Mouse (Mus musculus) heart, embryonic 12.5 days (tissue): ENCODE measurements around the gene Mob4. TPM values are rescaled to one million over a fixed set of nuclear protein-coding genes. Genes with fewer than 3 reads are reported as not detected.

Experiments
- ATAC-seq: fragments of 200-750 bp; cut with Nextera tagmentation; 2 replicates; pipeline ENCODE4 v1.8.0; 2017; ENCODE audit warnings: moderate TSS enrichment, moderate library complexity; ENCODE audit not compliant: insufficient number of reproducible peaks, low FRiP score
- H3K27ac ChIP-seq: fragments of 300-500 bp; sonication (generic); 2 replicates; pipeline ENCODE4 v1.5.1; 2016; ENCODE audit warnings: mild to moderate bottlenecking, moderate library complexity; ENCODE audit not compliant: poor library complexity, severe bottlenecking
- H3K27me3 ChIP-seq: fragments of 300-500 bp; sonication (generic); replicated peaks from 2 replicates; pipeline ENCODE4 v1.6.1; 2016; ENCODE audit warnings: mild to moderate bottlenecking, moderate library complexity
- H3K36me3 ChIP-seq: fragments of 300-500 bp; sonication (generic); 2 replicates; pipeline ENCODE4 v1.6.1; 2016; ENCODE audit warnings: mild to moderate bottlenecking, moderate library complexity
- H3K4me1 ChIP-seq: fragments of 300-500 bp; sonication (generic); replicated peaks from 2 replicates; pipeline ENCODE4 v1.6.1; 2016; ENCODE audit warnings: mild to moderate bottlenecking
- H3K4me2 ChIP-seq: fragments of 300-500 bp; sonication (generic); 2 replicates; pipeline ENCODE4 v1.6.1; 2016; ENCODE audit warnings: mild to moderate bottlenecking, moderate library complexity
- H3K4me3 ChIP-seq: fragments of 300-500 bp; sonication (generic); 2 replicates; pipeline ENCODE4 v1.5.1; 2016; ENCODE audit warnings: mild to moderate bottlenecking
- H3K9ac ChIP-seq: fragments of 300-500 bp; sonication (generic); 2 replicates; pipeline ENCODE4 v1.6.1; 2016; ENCODE audit warnings: mild to moderate bottlenecking, moderate library complexity
- H3K9me3 ChIP-seq: fragments of 300-500 bp; sonication (generic); replicated peaks from 2 replicates; pipeline ENCODE4 v1.6.1; 2016; ENCODE audit warnings: mild to moderate bottlenecking, moderate library complexity
- WGBS: fragments of 180-500 bp; shearing (Covaris S2); methylation state at CpG from one replicate; pipeline ENCODE4 v1.1.7; 2016; 5-methylcytosine and 5-hydroxymethylcytosine counted together
- polyA plus RNA-seq: library from polyadenylated mRNA; unstranded; fragments of >200 nt; fragmentation: Nextera tagmentation; extraction: Ambion mirVana; gene quantifications from 2 replicates; pipeline ENCODE4 v1.2.1, GENCODE M21; 2016

Gene Mob4
- polyA plus RNA-seq: 104 and 110 TPM in 2 replicates

DNA sequence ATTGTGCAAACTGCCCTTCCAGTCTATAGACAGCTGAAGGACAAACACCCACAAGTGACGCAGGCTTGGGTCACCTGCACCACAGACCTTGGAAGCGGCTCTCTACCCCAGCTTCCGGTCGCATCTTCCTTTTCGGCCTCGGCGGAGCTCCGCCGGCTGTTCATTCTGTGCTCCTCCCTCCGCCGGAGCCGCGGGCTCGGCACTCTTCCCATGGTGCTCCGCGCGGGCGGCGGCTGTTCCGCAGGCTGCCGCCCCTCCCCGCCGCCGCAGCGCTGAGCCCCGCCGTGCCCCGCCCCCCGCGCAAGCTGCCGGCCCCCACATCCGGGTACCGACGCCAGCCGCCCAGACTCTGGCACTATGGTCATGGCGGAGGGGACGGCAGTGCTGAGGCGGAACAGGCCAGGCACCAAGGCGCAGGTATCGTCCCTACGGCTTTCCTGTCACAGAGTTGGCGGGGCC, at the start of gene Mob4:
Mob4 (plus strand) TSS at position 289 of the 459 bp plus-strand sequence.
- Histone ChIP-seq H3K9me3 (no peaks in the 10 kb centered on the region), H3K4me2 (peak within 1 kb of the TSS; percentile 75), H3K36me3 (peaks cover 7% of the 10 kb centered on the region), H3K9ac (peak within 1 kb of the TSS; percentile 100), H3K27ac (peak within 1 kb of the TSS; percentile 99), H3K4me1 (peaks cover 11% of the 10 kb centered on the region), H3K27me3 (no peaks in the 10 kb centered on the region), H3K4me3 (peak within 1 kb of the TSS; percentile 100)
- under 1% methylated on average over 41 of the region's 42 CpGs for WGBS
- peak; percentile 96 for ATAC-seq

DNA sequence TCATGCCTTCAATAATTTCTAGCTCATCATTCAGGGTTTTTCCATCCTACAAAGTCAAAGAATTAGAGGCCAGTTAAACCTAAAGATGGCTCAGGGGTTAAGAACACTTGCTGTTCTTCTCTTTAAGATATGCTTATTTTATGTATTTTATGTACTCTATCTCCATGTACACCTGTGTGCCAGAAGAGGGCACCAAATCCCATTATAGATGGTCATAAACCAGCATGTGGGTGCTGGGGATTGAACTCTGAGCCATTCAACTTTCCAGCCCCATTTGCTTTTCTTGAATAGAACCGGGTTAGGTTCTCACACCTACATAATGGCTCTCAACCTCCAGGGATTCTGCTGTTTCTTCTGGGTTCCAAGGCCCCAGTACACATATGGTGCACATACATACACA, 48.9 kb upstream of the Mob4 start:
- Histone ChIP-seq H3K36me3 (peaks cover 74% of the 10 kb centered on the region), H3K27me3 (no peaks in the 10 kb centered on the region), H3K4me1 (peaks cover 16% of the 10 kb centered on the region), H3K4me2 (no peak overlapping the region), H3K27ac (no peak overlapping the region), H3K9me3 (peaks cover 5% of the 10 kb centered on the region), H3K9ac (no peak overlapping the region), H3K4me3 (no peak overlapping the region)
- WGBS: 93% methylated on average over 1 of the region's 1 CpGs
- ATAC-seq: no peak

DNA sequence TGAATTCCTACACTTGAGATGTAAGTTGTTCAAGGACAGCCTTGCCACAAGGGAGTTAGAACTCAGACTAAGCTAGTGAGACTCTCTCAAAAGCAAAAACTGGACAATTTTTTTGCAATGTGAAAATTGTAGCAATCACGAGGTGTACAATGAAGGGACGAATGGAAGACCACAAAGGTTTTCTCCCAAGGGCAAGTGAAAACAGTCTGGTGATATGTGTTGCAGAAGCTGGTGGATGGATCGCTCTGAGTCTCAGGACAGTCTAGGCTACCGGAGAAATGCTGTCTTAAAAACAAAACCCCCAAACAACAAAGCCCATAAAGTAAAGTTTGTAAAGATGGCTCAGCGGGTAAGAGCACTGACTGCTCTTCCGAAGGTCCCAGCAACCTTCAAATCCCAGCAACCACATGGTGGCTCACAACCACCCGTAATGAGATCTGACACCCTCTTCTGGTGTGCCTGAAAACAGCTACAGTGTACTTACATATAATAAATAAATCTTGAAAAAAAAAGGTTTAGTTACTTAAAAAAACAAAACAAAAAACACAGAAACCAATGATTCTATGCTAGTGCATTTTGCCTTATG, 45.2 kb upstream of the Mob4 start:
- peaks cover 5% of the 10 kb centered on the region for H3K9me3 ChIP-seq
- no peak for ATAC-seq
- no peaks in the 10 kb centered on the region for H3K27me3 ChIP-seq
- 50% methylated on average over 7 of the region's 7 CpGs for WGBS
- peak overlapping the region; percentile 29 for H3K4me3 ChIP-seq
- H3K9ac ChIP-seq: 0 out of 2 replicates have a peak overlapping the region, but pooled peaks have one; percentile 29
- H3K4me2 ChIP-seq: peak overlapping the region; percentile 60
- H3K4me1 ChIP-seq: peaks cover 26% of the 10 kb centered on the region
- H3K27ac ChIP-seq: no peak overlapping the region
- peaks cover 55% of the 10 kb centered on the region for H3K36me3 ChIP-seq

DNA sequence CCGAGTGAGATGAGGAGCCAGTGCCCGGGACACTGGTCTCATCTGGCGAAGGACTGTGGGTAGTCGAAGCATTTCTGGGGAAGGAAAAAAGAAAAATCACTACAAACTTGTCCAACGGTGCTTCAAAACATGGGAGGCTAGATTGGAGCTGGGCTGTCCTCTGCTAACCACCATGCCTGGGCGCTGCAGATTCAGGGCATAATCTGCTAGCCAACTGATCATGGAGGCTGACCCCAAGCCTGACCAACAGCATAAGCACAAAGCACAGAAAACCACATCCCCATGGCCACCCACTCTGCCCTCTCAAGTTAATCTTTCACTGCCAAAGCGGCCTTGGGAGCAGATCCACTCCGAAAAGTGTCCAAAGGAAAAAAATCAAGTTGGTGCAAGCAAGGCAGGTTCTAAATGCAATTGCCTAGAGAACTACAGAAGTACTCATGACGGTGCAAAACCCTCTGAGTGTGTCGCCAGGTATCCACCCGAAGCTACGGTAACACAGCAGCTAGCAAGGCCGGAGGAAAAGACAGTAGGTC, 44.1 kb upstream of the Mob4 start:
- H3K36me3 ChIP-seq: peaks cover 53% of the 10 kb centered on the region
- H3K9ac ChIP-seq: peak overlapping the region; percentile 83
- WGBS: 2% methylated on average over 13 of the region's 13 CpGs

DNA sequence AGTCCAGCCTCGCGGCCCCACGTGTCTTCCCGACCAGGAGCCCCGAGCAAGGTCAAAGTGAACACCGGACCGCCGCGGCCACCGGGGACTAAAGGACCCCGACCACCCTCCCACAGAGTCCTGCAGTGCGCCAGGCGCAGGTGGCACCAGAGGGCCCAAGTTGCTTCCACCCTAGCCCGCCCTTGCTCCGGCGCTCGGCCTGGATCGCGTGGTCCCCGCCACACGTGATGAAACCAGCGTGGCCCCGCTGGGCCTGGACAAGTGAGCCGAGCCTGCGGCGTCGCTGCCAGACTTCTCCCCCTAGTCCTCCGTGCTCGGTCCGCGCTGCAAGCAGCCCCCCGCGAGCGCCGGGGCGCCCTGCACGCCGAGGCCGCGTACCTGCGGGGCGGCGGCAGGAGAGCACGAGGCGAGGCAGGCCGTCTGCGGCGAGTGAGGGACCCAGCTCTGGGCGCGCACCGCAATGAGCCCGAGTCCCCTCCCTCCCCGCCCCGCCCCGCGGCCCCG, 43.6 kb upstream of the Mob4 start:
- H3K4me3 ChIP-seq: peak overlapping the region; percentile 64
- no peaks in the 10 kb centered on the region for H3K27me3 ChIP-seq
- H3K4me1 ChIP-seq: peaks cover 26% of the 10 kb centered on the region
- peak; percentile 60; the same call in 1 of the 2 replicates for ATAC-seq
- peak overlapping the region; percentile 83 for H3K9ac ChIP-seq
- H3K36me3 ChIP-seq: peaks cover 49% of the 10 kb centered on the region
- peak overlapping the region; percentile 93 for H3K27ac ChIP-seq
- peaks cover 5% of the 10 kb centered on the region for H3K9me3 ChIP-seq
- peak overlapping the region; percentile 84 for H3K4me2 ChIP-seq
- WGBS: under 1% methylated on average over 51 of the region's 57 CpGs

More for the DNA sequence above, 44.1 kb upstream of the Mob4 start:
- Histone ChIP-seq H3K4me2 (peak overlapping the region; percentile 84), H3K9me3 (peaks cover 5% of the 10 kb centered on the region), H3K27ac (peak overlapping the region; percentile 93), H3K4me3 (peak overlapping the region; percentile 64), H3K4me1 (peaks cover 26% of the 10 kb centered on the region), H3K27me3 (no peaks in the 10 kb centered on the region)
- peak; percentile 10; the same call in 1 of the 2 replicates for ATAC-seq

DNA sequence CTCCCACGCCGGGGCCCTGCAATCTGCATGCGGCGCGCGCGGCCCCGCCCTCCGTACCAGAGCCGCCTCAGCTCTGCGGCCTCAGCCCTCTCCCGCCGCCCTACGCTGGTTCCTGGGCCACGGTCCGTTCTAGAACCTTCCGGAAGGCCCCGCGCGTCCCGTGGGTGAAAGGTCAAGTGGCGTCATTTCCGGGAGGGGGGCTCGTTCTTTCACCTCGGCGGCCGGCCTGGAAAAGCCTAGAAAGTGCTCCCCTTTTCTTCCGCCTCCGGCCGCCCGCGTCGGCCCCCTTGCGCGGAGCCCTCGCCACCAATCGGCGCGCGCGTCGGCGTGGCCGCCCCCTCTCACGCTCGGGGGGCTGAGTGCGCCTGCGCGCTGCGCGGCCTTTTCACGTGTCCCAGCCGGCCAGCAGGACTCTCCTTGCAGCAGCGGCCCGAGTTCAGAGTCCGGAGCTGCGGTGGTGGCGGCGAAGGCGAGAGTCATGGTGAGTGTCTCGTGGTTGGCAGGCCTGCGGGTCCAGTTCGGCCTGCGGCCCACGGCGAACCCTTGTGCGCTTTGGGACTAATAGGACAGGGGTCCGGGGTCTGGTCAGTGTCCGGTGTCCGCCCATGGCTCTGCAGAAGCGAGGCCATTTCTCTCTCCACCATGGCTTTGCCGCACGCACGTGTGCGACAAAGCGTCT, 43.0 kb upstream of the Mob4 start, which contains the start of the genes Hspe1 and Hspd1:
Hspe1 (plus strand) TSS at position 201 of the 679 bp plus-strand sequence.
Hspd1 (minus strand) TSS at position 312 of the 679 bp plus-strand sequence.
- under 1% methylated on average over 72 of the region's 76 CpGs for WGBS
- peak; percentile 95 for ATAC-seq

DNA sequence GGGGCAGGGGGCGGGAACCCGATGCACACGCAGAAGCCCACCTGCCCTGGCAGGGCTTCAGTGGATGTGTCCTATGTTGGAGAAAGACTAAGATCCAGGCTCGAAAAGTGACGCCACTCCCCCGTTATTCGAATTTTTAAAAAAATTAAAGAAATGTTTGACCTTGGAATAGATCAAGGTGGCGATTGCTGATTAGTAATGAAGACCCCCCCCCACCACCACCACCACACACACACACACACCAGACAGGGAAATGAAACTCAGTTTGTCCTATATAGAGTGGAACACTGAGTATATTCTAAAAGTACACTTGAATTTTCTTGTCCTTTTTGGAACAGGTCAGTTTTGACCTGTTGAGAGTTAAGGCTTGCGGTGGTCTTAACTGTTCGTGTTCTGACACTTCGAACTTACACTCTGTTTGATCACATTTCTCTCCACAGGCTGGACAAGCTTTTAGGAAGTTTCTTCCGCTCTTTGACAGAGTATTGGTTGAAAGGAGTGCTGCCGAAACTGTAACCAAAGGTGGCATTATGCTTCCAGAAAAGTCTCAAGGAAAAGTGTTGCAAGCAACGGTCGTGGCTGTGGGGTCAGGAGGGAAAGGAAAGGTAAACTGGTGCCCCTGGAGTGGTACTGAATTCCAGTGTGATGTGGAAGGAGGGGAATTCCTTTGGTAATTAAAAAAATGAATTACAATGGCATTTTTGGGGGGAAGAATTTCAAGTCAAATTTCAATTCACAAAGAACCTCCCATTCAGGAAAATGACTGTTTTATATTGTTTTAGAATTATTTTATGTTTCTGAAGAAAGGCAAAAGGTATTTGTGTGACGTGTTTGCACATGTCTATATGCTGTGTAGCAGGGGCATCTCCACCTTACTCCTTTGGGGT, 42.2 kb upstream of the Mob4 start:
- Histone ChIP-seq H3K4me3 (peak overlapping the region; percentile 64), H3K9ac (peak overlapping the region; percentile 83), H3K27ac (peak overlapping the region; percentile 93), H3K27me3 (no peaks in the 10 kb centered on the region), H3K4me2 (peak overlapping the region; percentile 84), H3K4me1 (peaks cover 26% of the 10 kb centered on the region), H3K36me3 (peaks cover 36% of the 10 kb centered on the region), H3K9me3 (no peaks in the 10 kb centered on the region)
- WGBS: 5% methylated on average over 16 of the region's 16 CpGs
- ATAC-seq: no peak

More for the DNA sequence above, 43.0 kb upstream of the Mob4 start, which contains the start of the genes Hspe1 and Hspd1:
- H3K4me2 ChIP-seq: peak within 1 kb of the TSS; percentile 84
- peak within 1 kb of the TSS; percentile 64 for H3K4me3 ChIP-seq
- H3K4me1 ChIP-seq: peaks cover 26% of the 10 kb centered on the region
- H3K9me3 ChIP-seq: 0 out of 2 replicates have a peak, but pooled peaks cover 3% of the 10 kb centered on the region
- peak within 1 kb of the TSS; percentile 93 for H3K27ac ChIP-seq
- H3K27me3 ChIP-seq: no peaks in the 10 kb centered on the region
- peaks cover 44% of the 10 kb centered on the region for H3K36me3 ChIP-seq
- H3K9ac ChIP-seq: peak within 1 kb of the TSS; percentile 83

DNA sequence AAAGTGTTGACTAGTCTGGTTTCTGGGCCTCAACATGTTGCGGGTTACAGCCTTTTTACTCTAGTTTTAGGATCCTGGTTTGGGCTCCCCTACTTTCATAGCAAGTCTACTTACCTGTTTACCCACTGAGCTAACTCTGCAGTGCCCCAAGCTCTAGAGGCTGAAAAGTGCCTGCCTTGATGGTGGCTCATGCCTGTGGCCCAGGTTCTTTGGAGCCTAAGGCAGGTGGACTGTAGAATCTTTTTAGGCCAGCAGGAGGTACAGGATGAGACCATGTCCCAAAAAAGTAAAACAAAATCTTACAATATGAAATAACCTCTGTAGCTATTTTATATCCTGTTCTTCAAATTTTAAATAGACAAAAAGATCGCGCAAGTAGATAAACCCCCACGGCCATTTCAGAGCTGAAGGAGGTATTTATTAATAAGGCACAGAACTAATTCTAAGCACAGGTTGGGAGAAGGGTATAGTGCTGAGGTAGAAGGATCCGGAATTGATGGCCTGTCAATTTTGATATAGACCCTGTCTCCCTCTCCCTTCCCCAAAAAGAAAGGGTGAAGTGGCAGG, 41.5 kb upstream of the Mob4 start:
- Histone ChIP-seq H3K27me3 (no peaks in the 10 kb centered on the region), H3K9ac (peak overlapping the region; percentile 63), H3K9me3 (no peaks in the 10 kb centered on the region), H3K4me2 (peak overlapping the region; percentile 84), H3K4me3 (peak overlapping the region; percentile 64), H3K27ac (no peak overlapping the region), H3K36me3 (peaks cover 29% of the 10 kb centered on the region), H3K4me1 (peaks cover 23% of the 10 kb centered on the region)
- WGBS: 85% methylated on average over 5 of the region's 5 CpGs
- no peak for ATAC-seq

DNA sequence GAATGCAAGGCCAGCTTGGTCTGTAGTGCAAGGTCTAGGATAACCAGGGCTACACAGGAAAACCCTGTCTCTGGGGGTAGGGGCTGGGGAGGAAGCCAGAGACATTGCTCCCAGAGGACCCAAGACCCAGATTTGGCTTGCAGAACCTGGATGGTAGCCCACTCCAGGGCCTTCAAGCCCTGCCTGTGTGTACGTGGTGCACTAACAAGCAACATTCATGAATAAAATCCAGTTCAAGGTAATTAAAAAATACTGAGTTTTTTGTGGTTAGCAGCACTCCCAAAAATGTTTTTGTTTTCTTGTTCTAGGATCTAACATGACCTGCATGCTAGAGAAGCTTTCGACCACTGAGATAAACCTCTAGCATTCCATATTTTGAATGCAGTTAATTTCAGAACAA, 39.0 kb upstream of the Mob4 start:
- ATAC-seq: no peak

DNA sequence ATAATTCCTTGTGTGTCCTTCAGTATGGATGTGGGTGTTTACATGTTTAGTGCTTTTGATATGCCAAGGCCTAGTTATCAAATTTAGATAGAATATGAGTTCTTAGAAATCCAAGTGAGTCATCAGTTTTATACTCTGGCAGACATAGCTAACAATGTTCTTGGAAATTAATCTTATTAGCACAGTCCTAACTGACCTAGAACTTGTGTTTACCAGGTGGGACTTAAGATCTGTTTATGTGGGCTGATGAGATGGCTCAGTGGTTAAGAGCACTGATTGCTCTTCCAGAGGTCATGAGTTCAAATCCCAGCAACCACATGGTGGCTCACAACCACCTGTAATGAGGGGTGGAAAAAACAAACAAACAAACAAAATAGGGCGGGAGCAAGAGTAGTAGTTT, 38.6 kb upstream of the Mob4 start:
- WGBS: 70% methylated on average over 1 of the region's 1 CpGs

More for the DNA sequence above, 39.0 kb upstream of the Mob4 start:
- Histone ChIP-seq H3K4me1 (peaks cover 10% of the 10 kb centered on the region), H3K36me3 (peaks cover 17% of the 10 kb centered on the region), H3K27me3 (no peaks in the 10 kb centered on the region), H3K9me3 (no peaks in the 10 kb centered on the region), H3K9ac (no peak overlapping the region), H3K4me2 (no peak overlapping the region), H3K4me3 (no peak overlapping the region), H3K27ac (no peak overlapping the region)
- 88% methylated on average over 2 of the region's 2 CpGs for WGBS

More for the DNA sequence above, 38.6 kb upstream of the Mob4 start:
- Histone ChIP-seq H3K4me2 (no peak overlapping the region), H3K36me3 (peaks cover 17% of the 10 kb centered on the region), H3K9ac (no peak overlapping the region), H3K9me3 (no peaks in the 10 kb centered on the region), H3K4me1 (peaks cover 10% of the 10 kb centered on the region), H3K27me3 (no peaks in the 10 kb centered on the region), H3K4me3 (no peak overlapping the region), H3K27ac (no peak overlapping the region)
- no peak for ATAC-seq
